Mouse (Mus musculus) limb, embryonic 15.5 days (tissue): ENCODE results near the gene Coq2. TPM values are rescaled to one million over a fixed set of nuclear protein-coding genes. Genes with fewer than 3 reads are reported as not detected.

Experiments used
- ATAC-seq: fragments of 200-750 bp; cut with Nextera tagmentation; 2 replicates; pipeline ENCODE4 v1.8.0; 2017; ENCODE audit warnings: low read depth, moderate TSS enrichment; ENCODE audit not compliant: insufficient number of reproducible peaks, low FRiP score, low TSS enrichment
- H3K27ac ChIP-seq: fragments of 300-500 bp; sonication (generic); 2 replicates; pipeline ENCODE4 v1.5.1; 2015; ENCODE audit warnings: moderate library complexity, mild to moderate bottlenecking, inconsistent platforms
- H3K27me3 ChIP-seq: fragments of 300-500 bp; sonication (generic); 2 replicates; pipeline ENCODE4 v1.6.1; 2015; ENCODE audit warnings: inconsistent platforms
- H3K36me3 ChIP-seq: fragments of 300-500 bp; sonication (generic); 2 replicates; pipeline ENCODE4 v1.6.1; 2015; ENCODE audit warnings: inconsistent platforms
- H3K4me1 ChIP-seq: fragments of 300-500 bp; sonication (generic); 2 replicates; pipeline ENCODE4 v1.6.1; 2015; ENCODE audit warnings: inconsistent platforms
- H3K4me2 ChIP-seq: fragments of 300-500 bp; sonication (generic); 2 replicates; pipeline ENCODE4 v1.6.1; 2015; ENCODE audit warnings: mild to moderate bottlenecking, inconsistent platforms
- H3K4me3 ChIP-seq: fragments of 300-500 bp; sonication (generic); 2 replicates; pipeline ENCODE4 v1.5.1; 2015; ENCODE audit warnings: mild to moderate bottlenecking, inconsistent platforms
- H3K9ac ChIP-seq: fragments of 300-500 bp; sonication (generic); 2 replicates; pipeline ENCODE4 v1.6.1; 2015; ENCODE audit warnings: inconsistent platforms
- H3K9me3 ChIP-seq: fragments of 300-500 bp; sonication (generic); 2 replicates; pipeline ENCODE4 v1.6.1; 2016; ENCODE audit warnings: inconsistent platforms
- WGBS: fragments of 180-500 bp; shearing (Covaris S2); methylation state at CpG from one replicate; pipeline ENCODE4 v1.1.7; 2015; 5-methylcytosine and 5-hydroxymethylcytosine counted together
- polyA plus RNA-seq: library from polyadenylated mRNA; unstranded; fragments of >200 nt; fragmentation: Nextera tagmentation; extraction: Ambion mirVana; gene quantifications from 2 replicates; pipeline ENCODE4 v1.2.1, GENCODE M21; 2015

The Coq2 gene
- polyA plus RNA-seq, 1 experiment from 2014 or later, result 48.0 TPM

- Histone ChIP-seq H3K27me3 (no peaks in the 10 kb centered on the region), H3K9ac (no peak overlapping the region), H3K4me2 (no peak overlapping the region), H3K9me3 (no peaks in the 10 kb centered on the region), H3K27ac (no peak overlapping the region), H3K4me3 (no peak overlapping the region), H3K4me1 (no peaks in the 10 kb centered on the region), H3K36me3 (no peaks in the 10 kb centered on the region)
- no peak for ATAC-seq
- 68% methylated on average over 2 of the region's 2 CpGs for WGBS
Observed at GRCm38 (mm10) chr5:100697398-100697797, 22.5 kb upstream of the Coq2 start.

- Histone ChIP-seq H3K4me1 (no peaks in the 10 kb centered on the region), H3K27ac (no peak overlapping the region), H3K4me3 (no peak overlapping the region), H3K36me3 (no peaks in the 10 kb centered on the region), H3K27me3 (no peaks in the 10 kb centered on the region), H3K4me2 (no peak overlapping the region), H3K9ac (no peak overlapping the region), H3K9me3 (no peaks in the 10 kb centered on the region)
- ATAC-seq, result no peak
- 62% methylated on average over 4 of the region's 4 CpGs for WGBS
Observed at GRCm38 (mm10) chr5:100685631-100686030, 10.7 kb upstream of the Coq2 start.

DNA sequence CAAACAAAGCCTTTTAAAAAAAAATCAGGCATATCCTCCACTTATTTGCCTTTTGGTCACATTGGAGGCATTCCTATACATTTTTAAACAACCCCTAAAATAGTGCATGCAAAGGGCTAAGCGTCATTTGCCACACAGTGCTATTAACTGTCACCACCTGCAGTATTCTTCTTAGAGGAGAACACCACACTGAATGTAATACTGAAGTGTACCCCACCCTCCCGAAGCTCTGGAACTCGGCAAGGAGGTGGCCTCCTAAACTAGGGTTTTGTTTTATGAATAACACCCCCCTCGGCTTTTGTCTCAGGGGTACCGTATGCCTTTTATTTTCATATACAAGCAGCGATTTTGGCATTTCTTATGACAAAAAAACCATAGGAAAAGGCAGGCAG is 5.6 kb upstream of the Coq2 start:
- no peaks in the 10 kb centered on the region for H3K27me3 ChIP-seq
- no peak overlapping the region for H3K9ac ChIP-seq
- no peak overlapping the region for H3K27ac ChIP-seq
- H3K36me3 ChIP-seq, result no peaks in the 10 kb centered on the region
- no peak overlapping the region for H3K4me2 ChIP-seq
- no peak for ATAC-seq
- H3K4me3 ChIP-seq, result no peak overlapping the region
- 73% methylated on average over 6 of the region's 6 CpGs for whole genome bisulfite sequencing
- no peaks in the 10 kb centered on the region for H3K9me3 ChIP-seq
- no peaks in the 10 kb centered on the region for H3K4me1 ChIP-seq

GRCm38 (mm10) chr5:100679911-100680541 is 5.1 kb upstream of the Coq2 start:
- no peak for ATAC-seq
- 66% methylated on average over 18 of the region's 18 CpGs for WGBS
- no peaks in the 10 kb centered on the region for H3K36me3 ChIP-seq
- H3K27ac ChIP-seq, result no peak overlapping the region
- H3K9me3 ChIP-seq, result no peaks in the 10 kb centered on the region
- no peak overlapping the region for H3K4me3 ChIP-seq
- H3K4me2 ChIP-seq, result no peak overlapping the region
- peaks cover 1% of the 10 kb centered on the region; the same call in 1 of the 2 replicates for H3K4me1 ChIP-seq
- no peaks in the 10 kb centered on the region for H3K27me3 ChIP-seq
- no peak overlapping the region for H3K9ac ChIP-seq

DNA sequence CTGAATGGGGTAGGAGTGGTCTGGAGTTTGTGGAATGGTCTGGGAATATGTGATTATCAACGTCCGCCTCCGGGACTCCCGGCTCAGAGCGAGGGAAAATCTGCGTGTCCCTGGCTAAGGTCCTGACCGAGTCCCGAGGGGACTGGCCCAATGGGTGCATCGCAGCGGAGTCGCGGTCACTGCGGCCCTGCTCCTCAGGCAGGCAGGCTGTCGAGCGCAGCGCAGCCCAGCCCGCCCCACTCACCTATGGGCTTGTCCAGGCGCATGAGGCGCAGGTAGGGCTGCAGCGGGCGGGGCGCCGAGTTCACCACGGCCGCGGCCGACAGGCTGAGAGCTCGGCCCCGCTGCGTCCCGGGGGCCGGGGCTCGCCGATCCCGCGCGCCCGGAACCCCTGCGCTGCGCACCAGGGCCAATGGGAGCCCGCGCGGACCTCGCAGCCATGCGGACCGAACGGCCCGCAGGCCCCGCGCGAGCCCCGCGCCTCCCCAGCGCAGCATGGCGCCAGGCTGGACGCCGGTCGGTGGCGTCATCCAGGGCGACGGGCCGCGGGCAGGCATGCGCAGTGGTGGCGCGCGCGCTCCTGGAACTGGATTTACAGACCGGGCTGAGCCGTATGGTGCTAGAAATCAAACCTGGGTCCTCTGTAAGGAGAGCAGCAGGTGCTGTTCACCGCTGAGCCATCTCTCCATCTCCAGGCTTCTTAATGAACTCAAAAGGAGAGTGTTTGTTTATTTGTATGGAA is 1.0 kb downstream of the Coq2 start:
- peak overlapping the region; percentile 85 for H3K9ac ChIP-seq
- peak; percentile 89 for ATAC-seq
- no peaks in the 10 kb centered on the region for H3K9me3 ChIP-seq
- no peaks in the 10 kb centered on the region for H3K27me3 ChIP-seq
- peaks cover 12% of the 10 kb centered on the region for H3K36me3 ChIP-seq
- peak overlapping the region; percentile 75 for H3K4me3 ChIP-seq
- H3K4me1 ChIP-seq, result peaks cover 10% of the 10 kb centered on the region; the same call in 1 of the 2 replicates
- under 1% methylated on average over 71 of the region's 71 CpGs for WGBS
- peak overlapping the region; percentile 68 for H3K4me2 ChIP-seq
- H3K27ac ChIP-seq, result peak overlapping the region; percentile 69

GRCm38 (mm10) chr5:100672403-100672802 is 2.5 kb downstream of the Coq2 start:
- Histone ChIP-seq H3K9me3 (no peaks in the 10 kb centered on the region), H3K36me3 (peaks cover 12% of the 10 kb centered on the region), H3K4me2 (no peak overlapping the region), H3K4me1 (peaks cover 10% of the 10 kb centered on the region; the same call in 1 of the 2 replicates), H3K27me3 (no peaks in the 10 kb centered on the region), H3K9ac (no peak overlapping the region), H3K4me3 (no peak overlapping the region), H3K27ac (no peak overlapping the region)
- no peak for ATAC-seq
- 73% methylated on average over 4 of the region's 4 CpGs for WGBS

GRCm38 (mm10) chr5:100671897-100672296 is 3.0 kb downstream of the Coq2 start:
- H3K4me3 ChIP-seq, result no peak overlapping the region
- no peak for ATAC-seq
- H3K36me3 ChIP-seq, result peaks cover 12% of the 10 kb centered on the region
- peaks cover 10% of the 10 kb centered on the region; the same call in 1 of the 2 replicates for H3K4me1 ChIP-seq
- H3K27ac ChIP-seq, result no peak overlapping the region
- H3K9ac ChIP-seq, result no peak overlapping the region
- no peaks in the 10 kb centered on the region for H3K9me3 ChIP-seq
- H3K27me3 ChIP-seq, result no peaks in the 10 kb centered on the region
- no peak overlapping the region for H3K4me2 ChIP-seq
- WGBS, result 67% methylated on average over 3 of the region's 3 CpGs

- H3K9ac ChIP-seq, result no peak overlapping the region
- no peak for ATAC-seq
- H3K4me1 ChIP-seq, result peaks cover 10% of the 10 kb centered on the region; the same call in 1 of the 2 replicates
- H3K4me3 ChIP-seq, result no peak overlapping the region
- peaks cover 15% of the 10 kb centered on the region for H3K36me3 ChIP-seq
- H3K27me3 ChIP-seq, result no peaks in the 10 kb centered on the region
- no peak overlapping the region for H3K4me2 ChIP-seq
- 25% methylated on average over 5 of the region's 5 CpGs for WGBS
- H3K9me3 ChIP-seq, result no peaks in the 10 kb centered on the region
- no peak overlapping the region for H3K27ac ChIP-seq
Observed at GRCm38 (mm10) chr5:100671398-100671797, 3.5 kb downstream of the Coq2 start.

DNA sequence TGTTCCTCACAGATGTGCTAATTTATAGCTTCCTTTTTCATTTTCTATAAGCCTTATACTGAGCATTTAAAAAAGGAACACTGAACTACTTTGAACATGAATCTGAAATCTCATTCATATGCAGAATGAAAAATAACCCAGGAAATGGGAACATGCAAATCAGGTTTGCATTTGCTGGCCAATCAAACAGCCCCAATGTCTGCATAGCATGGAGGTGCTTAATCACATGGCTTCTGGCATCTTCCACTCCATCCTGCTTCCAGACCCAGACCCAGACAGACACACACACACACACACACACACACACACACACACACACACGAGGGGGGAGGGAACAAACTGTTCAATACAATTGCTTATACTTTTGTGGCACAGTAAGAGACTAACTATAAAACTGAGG is 8.0 kb downstream of the Coq2 start:
- WGBS, result 80% methylated on average over 1 of the region's 1 CpGs
- H3K27ac ChIP-seq, result no peak overlapping the region
- no peaks in the 10 kb centered on the region for H3K9me3 ChIP-seq
- H3K4me2 ChIP-seq, result no peak overlapping the region
- H3K36me3 ChIP-seq, result peaks cover 41% of the 10 kb centered on the region
- no peaks in the 10 kb centered on the region for H3K4me1 ChIP-seq
- no peak for ATAC-seq
- no peak overlapping the region for H3K4me3 ChIP-seq
- no peak overlapping the region for H3K9ac ChIP-seq
- H3K27me3 ChIP-seq, result no peaks in the 10 kb centered on the region

DNA sequence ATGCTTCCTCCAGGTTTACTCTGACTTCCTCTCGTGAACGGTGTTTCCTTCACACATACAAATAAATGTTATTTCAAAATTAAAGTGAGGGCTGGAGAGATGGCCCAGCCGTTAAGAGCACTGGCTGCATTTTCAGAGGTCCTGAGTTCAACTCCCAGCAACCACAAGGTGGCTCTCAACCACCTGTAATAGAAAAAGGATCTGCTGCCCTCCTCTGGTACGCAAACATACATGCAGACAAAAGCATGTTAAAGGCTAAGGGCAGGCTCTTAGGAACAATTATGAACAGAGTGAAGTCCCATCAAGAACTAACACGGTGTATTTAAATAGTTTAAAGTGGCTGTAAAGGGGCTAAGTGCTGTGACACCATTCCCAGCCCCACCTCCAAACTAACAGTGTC is 11.1 kb downstream of the Coq2 start:
- H3K9ac ChIP-seq, result no peak overlapping the region
- 60% methylated on average over 5 of the region's 5 CpGs for WGBS
- H3K4me2 ChIP-seq, result no peak overlapping the region
- no peak overlapping the region for H3K4me3 ChIP-seq
- H3K4me1 ChIP-seq, result no peaks in the 10 kb centered on the region
- H3K27me3 ChIP-seq, result no peaks in the 10 kb centered on the region
- H3K36me3 ChIP-seq, result peaks cover 52% of the 10 kb centered on the region
- H3K27ac ChIP-seq, result no peak overlapping the region
- ATAC-seq, result no peak
- no peaks in the 10 kb centered on the region for H3K9me3 ChIP-seq

DNA sequence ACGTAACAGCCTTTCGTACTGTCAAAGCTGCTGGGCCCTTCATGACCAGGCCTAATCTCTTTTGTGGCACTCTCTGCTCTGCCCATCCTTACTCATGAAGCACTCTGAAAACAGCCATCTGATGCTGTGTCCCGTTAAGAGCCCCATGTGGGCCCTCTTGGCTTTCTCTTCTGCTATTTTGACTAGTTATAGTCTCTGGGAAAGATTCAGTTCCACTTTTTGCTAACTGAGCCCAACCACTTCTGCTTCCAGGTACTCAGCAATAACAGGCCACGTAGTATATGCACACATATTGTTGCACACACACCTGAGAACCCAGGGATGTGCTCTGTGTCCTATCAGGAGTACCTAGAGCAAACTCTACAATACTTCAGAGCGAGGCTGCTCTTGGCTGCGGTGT is 11.9 kb downstream of the Coq2 start:
- WGBS, result 94% methylated on average over 6 of the region's 6 CpGs
- H3K4me1 ChIP-seq, result no peaks in the 10 kb centered on the region
- no peak for ATAC-seq
- H3K36me3 ChIP-seq, result peaks cover 58% of the 10 kb centered on the region
- H3K9ac ChIP-seq, result no peak overlapping the region
- no peak overlapping the region for H3K4me2 ChIP-seq
- H3K27me3 ChIP-seq, result no peaks in the 10 kb centered on the region
- H3K9me3 ChIP-seq, result no peaks in the 10 kb centered on the region
- no peak overlapping the region for H3K27ac ChIP-seq
- no peak overlapping the region for H3K4me3 ChIP-seq

GRCm38 (mm10) chr5:100658460-100658859 is 16.5 kb downstream of the Coq2 start:
- ATAC-seq, result no peak

More at GRCm38 (mm10) chr5:100658460-100658859, 16.5 kb downstream of the Coq2 start:
- Histone ChIP-seq H3K36me3 (peaks cover 82% of the 10 kb centered on the region), H3K4me3 (no peak overlapping the region), H3K4me1 (no peaks in the 10 kb centered on the region), H3K27me3 (no peaks in the 10 kb centered on the region), H3K27ac (no peak overlapping the region), H3K9ac (no peak overlapping the region), H3K9me3 (no peaks in the 10 kb centered on the region), H3K4me2 (no peak overlapping the region)
- 79% methylated on average over 6 of the region's 6 CpGs for WGBS
